8 mouse cellular contexts compared by ENCODE assay signal in genomic region chr8:120557170-120557965, GRCm38 (mm10). TPM values are rescaled to one million over a fixed set of nuclear protein-coding genes. Genes with fewer than 3 reads are reported as not detected.
A peak's percentile ranks its signal among the peaks of the same experiment; 100 is the strongest.
DNase-seq lines count a peak whose midpoint lies in the region; ATAC-seq and TF ChIP-seq lines count a peak whose summit lies in the region.

No protein-coding gene starts in this region.

- H3K27me3 ChIP-seq in kidney, embryonic 14.5 days (ENCODE audit: control insufficient read depth, insufficient read depth, low read length) = no peaks in the 10 kb centered on the region
- no peaks in the 10 kb centered on the region for H3K27me3 ChIP-seq in kidney, adult 2 months (replicated peaks; ENCODE audit: control insufficient read depth, insufficient read depth, low read length)
- no peaks in the 10 kb centered on the region for H3K27me3 ChIP-seq in forebrain, embryonic 16.5 days (replicated peaks; ENCODE audit: control insufficient read depth, insufficient read depth, low read length)
- no peaks in the 10 kb centered on the region; the same call in 1 of the 2 replicates for H3K27me3 ChIP-seq in limb, embryonic 10.5 days (ENCODE audit: low read depth, poor library complexity, severe bottlenecking)

- H3K9me3 ChIP-seq in kidney, embryonic 14.5 days (ENCODE audit: control insufficient read depth, low read length) = no peaks in the 10 kb centered on the region
- H3K9me3 ChIP-seq in forebrain, embryonic 16.5 days (ENCODE audit: control insufficient read depth, low read length) = no peaks in the 10 kb centered on the region
- H3K9me3 ChIP-seq in limb, embryonic 10.5 days (replicated peaks) = no peaks in the 10 kb centered on the region

- H3K4me2 ChIP-seq in kidney, embryonic 14.5 days (replicated peaks; ENCODE audit: low read depth, low read length) = no peak overlapping the region
- no peak overlapping the region for H3K4me2 ChIP-seq in forebrain, embryonic 16.5 days (ENCODE audit: low read length)

- TF ChIP-seq CTCF in kidney, adult 2 months (conservative IDR thresholded peaks at IDR 0.05; ENCODE audit: insufficient read depth, insufficient read length, low read depth, low read length) = no peak

- peaks cover 17% of the 10 kb centered on the region for H3K36me3 ChIP-seq in kidney, embryonic 14.5 days (ENCODE audit: control insufficient read depth, insufficient read depth, low read length)
- no peaks in the 10 kb centered on the region for H3K36me3 ChIP-seq in kidney, adult 2 months (ENCODE audit: control insufficient read depth, insufficient read depth, low read length)
- H3K36me3 ChIP-seq in forebrain, embryonic 16.5 days (ENCODE audit: control insufficient read depth, insufficient read depth) = no peaks in the 10 kb centered on the region
- H3K36me3 ChIP-seq in limb, embryonic 10.5 days = peaks cover 39% of the 10 kb centered on the region

- no peak for ATAC-seq in kidney, embryonic 14.5 days (ENCODE audit: low FRiP score, low TSS enrichment)
- ATAC-seq in forebrain, embryonic 16.5 days = peak; percentile 57

- H3K27ac ChIP-seq in kidney, embryonic 14.5 days (ENCODE audit: low read depth, low read length) = no peak overlapping the region
- no peak overlapping the region for H3K27ac ChIP-seq in kidney, adult 2 months (ENCODE audit: insufficient read depth, low read depth, low read length)
- peak overlapping the region; percentile 78 for H3K27ac ChIP-seq in forebrain, embryonic 16.5 days (ENCODE audit: low read length)
- H3K27ac ChIP-seq in limb, embryonic 10.5 days = peak overlapping the region; percentile 73

- DNase-seq in kidney, adult 2 months = no peak
- peak; percentile 70 to 71 for DNase-seq in cerebellum, adult 18-20 months
- no peak for DNase-seq in limb, embryonic 10.5 days (ENCODE audit: low spot score)
- peak; percentile 77 for DNase-seq in thymus, postnatal 14 days
- no peak for DNase-seq in kidney, postnatal 36 days
- DNase-seq in adrenal gland, postnatal 25 days = no peak

- no peak for TF ChIP-seq POLR2A in kidney, adult 2 months (IDR thresholded peaks at IDR 0.05; ENCODE audit: low read depth, low read length)

- H3K4me3 ChIP-seq in kidney, embryonic 14.5 days (ENCODE audit: low read length) = no peak overlapping the region
- no peak overlapping the region for H3K4me3 ChIP-seq in kidney, adult 2 months (ENCODE audit: insufficient read depth, low read depth, low read length)
- H3K4me3 ChIP-seq in forebrain, embryonic 16.5 days (replicated peaks; ENCODE audit: low read length) = no peak overlapping the region
- H3K4me3 ChIP-seq in limb, embryonic 10.5 days = no peak overlapping the region

- peaks cover 62% of the 10 kb centered on the region for H3K4me1 ChIP-seq in kidney, embryonic 14.5 days (ENCODE audit: control insufficient read depth, insufficient read depth, low read length)
- H3K4me1 ChIP-seq in kidney, adult 2 months (ENCODE audit: control insufficient read depth, insufficient read depth, low read length) = no peaks in the 10 kb centered on the region
- peaks cover 88% of the 10 kb centered on the region for H3K4me1 ChIP-seq in forebrain, embryonic 16.5 days (replicated peaks; ENCODE audit: control insufficient read depth, insufficient read depth, low read length)
- H3K4me1 ChIP-seq in limb, embryonic 10.5 days = peaks cover 100% of the 10 kb centered on the region

- H3K9ac ChIP-seq in kidney, embryonic 14.5 days (ENCODE audit: low read depth, low read length) = peak overlapping the region; percentile 12; the same call in 1 of the 2 replicates
- 0 out of 2 replicates have a peak overlapping the region, but pooled peaks have one; percentile 19 for H3K9ac ChIP-seq in forebrain, embryonic 16.5 days (replicated peaks; ENCODE audit: low read depth, low read length)

- 65% methylated on average over 15 of the region's 15 CpGs for whole genome bisulfite sequencing in kidney, embryonic 14.5 days
- WGBS in kidney, adult 2 months = 79% methylated on average over 15 of the region's 15 CpGs
- 26% methylated on average over 15 of the region's 15 CpGs for WGBS in forebrain, embryonic 16.5 days
- WGBS in limb, embryonic 10.5 days = 61% methylated on average over 15 of the region's 15 CpGs

RNA-seq across cellular contexts. Expression of gene Gins2, which starts 31.7 kb away (rescaled TPM):
- 118 and 145 TPM in 2 replicates for polyA plus RNA-seq in kidney, embryonic 14.5 days (2014; fragmentation: Nextera tagmentation; extraction: Ambion mirVana)
- 6.4 and 6.9 TPM in 2 replicates for polyA plus RNA-seq in kidney, adult 2 months (2012; rRNA removed)
- polyA plus RNA-seq in forebrain, embryonic 16.5 days (2015; fragmentation: Nextera tagmentation; extraction: Ambion mirVana) = 23.1 and 24.3 TPM in 2 replicates
- 153 and 167 TPM in 2 replicates for polyA plus RNA-seq in limb, embryonic 10.5 days (2016; fragmentation: Nextera tagmentation; extraction: Ambion mirVana)
- total RNA-seq in adrenal gland, postnatal 25 days (2021) = 12.2 and 12.4 TPM in 2 replicates

Comparison
In these comparisons a context has a peak if more than half of its experiments do, and no peak if none do; other contexts are left out.
1. H3K27ac ChIP-seq: peak in forebrain, embryonic 16.5 days (single experiment) and limb, embryonic 10.5 days (single experiment); none in kidney, embryonic 14.5 days (single experiment) and kidney, adult 2 months (single experiment).
2. DNase-seq: peak in cerebellum, adult 18-20 months (2 of 2) and thymus, postnatal 14 days (single experiment); none in kidney, adult 2 months (single experiment), limb, embryonic 10.5 days (single experiment), kidney, postnatal 36 days (0 of 2) and adrenal gland, postnatal 25 days (single experiment).